Mouse (Mus musculus) left cerebral cortex, postnatal 36 days (tissue): ENCODE measurements around the gene Tpgs1. TPM values are rescaled to one million over a fixed set of nuclear protein-coding genes. Genes with fewer than 3 reads are reported as not detected.

ENCODE experiments used
- DNase-seq, 2 experiments: peaks; one replicate each; pipeline ENCODE4 v3.0.0; 2021 to 2022; ENCODE audit warnings: low spot score in 2 of 2, mixed read lengths in 1 of 2
- intact Hi-C: fragments of 180-260 bp; cut with DNase I; formaldehyde crosslinking; loops from one replicate; pipeline ENCODE4 v1.15.1; 2025
- total RNA-seq, 2 experiments: library from RNA; stranded (reverse); gene quantifications; 2 replicates each; pipeline ENCODE4 v1.2.3; 2021

The Tpgs1 gene
- total RNA-seq, 2 experiments from 2014 or later = 71.4 to 91.6 TPM

- no peak for DNase-seq
- intact Hi-C loops = no loop called here
Observed at GRCm38 (mm10) chr10:79706406-79707094, 37.4 kb downstream of the Tpgs1 start.

- intact Hi-C loops = no loop called here
- DNase-seq = no peak
Observed at GRCm38 (mm10) chr10:79707162-79707561, 38.0 kb downstream of the Tpgs1 start.

- DNase-seq = no peak
- intact Hi-C loops = no loop called here
Observed at GRCm38 (mm10) chr10:79707759-79708158, 38.6 kb downstream of the Tpgs1 start.

GRCm38 (mm10) chr10:79708668-79709067 lies 39.5 kb downstream of the Tpgs1 start:
- intact Hi-C loops = no loop called here
- DNase-seq = no peak

GRCm38 (mm10) chr10:79709307-79709706 lies 40.1 kb downstream of the Tpgs1 start:
- DNase-seq = no peak
- intact Hi-C loops = no loop called here

- intact Hi-C loops = no loop called here
- no peak for DNase-seq
Observed at GRCm38 (mm10) chr10:79712029-79712428, 42.9 kb downstream of the Tpgs1 start.

DNA sequence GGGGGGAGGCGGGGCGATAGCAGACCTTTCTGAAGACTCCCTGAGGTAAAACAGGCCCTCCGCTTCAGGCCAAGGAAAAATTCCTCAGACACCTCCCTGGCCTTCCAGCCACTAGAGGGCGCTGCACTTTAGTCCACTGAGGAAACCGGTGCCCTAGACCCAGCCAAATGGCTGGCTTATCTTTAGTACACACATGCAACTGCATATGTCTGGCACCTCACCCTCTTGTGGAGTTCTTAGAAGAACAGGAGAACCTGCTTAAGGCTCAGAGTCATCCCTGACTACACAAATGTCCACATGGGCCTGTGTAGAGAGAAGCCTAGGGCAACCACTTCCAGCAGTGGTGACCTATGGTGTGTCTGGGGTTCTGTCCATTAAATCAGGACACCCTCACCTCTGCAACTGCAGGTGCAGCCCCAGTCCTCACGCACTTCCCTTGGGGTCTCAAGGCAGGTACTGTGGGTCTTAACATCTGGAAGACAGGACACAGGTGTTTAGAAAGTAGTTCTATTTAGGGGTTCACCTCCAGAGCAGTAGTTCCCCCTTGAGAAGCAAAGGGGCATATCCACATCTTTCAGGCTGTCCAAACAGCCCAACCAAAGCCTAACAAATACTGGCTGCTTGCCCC lies 43.4 kb downstream of the Tpgs1 start:
- peak; percentile 69 to 77 for DNase-seq
- intact Hi-C loops = no loop called here

DNA sequence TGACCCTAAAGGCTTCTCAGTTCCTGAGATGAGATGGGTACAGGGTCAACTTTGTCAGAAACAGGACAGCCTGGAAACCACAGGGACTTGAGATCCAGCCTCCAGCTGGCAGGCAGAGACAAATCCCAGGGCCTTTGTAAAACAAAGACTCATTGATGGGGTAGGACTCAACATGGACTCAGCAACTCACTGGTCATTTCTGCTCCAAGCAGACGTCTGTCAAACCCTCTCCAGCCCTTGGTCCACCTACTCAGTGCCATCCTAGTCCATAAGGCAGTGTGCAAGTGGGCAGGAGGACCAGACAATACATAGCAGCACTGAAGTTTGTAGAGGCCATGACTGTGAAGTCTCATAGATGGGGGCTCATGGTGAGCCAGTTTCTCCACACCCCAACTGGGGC lies 44.0 kb downstream of the Tpgs1 start:
- intact Hi-C loops = no loop called here
- no peak for DNase-seq

DNA sequence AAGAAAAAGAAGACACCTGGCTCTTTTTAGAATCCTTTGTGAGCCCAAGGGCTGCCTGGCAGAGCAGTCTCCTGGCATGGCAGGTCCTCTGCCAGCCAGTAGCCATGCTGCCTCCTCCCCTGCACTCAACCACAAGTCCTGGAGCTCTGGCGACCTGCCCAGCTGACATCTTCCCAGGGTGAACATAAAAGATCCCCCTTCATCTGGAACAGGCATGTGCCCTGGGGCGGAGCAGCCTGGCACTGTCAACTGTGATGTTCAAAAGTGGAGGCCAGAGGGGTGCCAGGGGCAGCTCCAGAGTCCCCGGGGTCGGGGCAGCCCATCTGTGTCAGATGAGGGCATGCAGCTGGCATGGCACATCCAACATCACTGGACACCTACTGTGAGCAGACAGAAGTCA lies 45.8 kb downstream of the Tpgs1 start:
- no peak for DNase-seq
- intact Hi-C loops = no loop called here

DNA sequence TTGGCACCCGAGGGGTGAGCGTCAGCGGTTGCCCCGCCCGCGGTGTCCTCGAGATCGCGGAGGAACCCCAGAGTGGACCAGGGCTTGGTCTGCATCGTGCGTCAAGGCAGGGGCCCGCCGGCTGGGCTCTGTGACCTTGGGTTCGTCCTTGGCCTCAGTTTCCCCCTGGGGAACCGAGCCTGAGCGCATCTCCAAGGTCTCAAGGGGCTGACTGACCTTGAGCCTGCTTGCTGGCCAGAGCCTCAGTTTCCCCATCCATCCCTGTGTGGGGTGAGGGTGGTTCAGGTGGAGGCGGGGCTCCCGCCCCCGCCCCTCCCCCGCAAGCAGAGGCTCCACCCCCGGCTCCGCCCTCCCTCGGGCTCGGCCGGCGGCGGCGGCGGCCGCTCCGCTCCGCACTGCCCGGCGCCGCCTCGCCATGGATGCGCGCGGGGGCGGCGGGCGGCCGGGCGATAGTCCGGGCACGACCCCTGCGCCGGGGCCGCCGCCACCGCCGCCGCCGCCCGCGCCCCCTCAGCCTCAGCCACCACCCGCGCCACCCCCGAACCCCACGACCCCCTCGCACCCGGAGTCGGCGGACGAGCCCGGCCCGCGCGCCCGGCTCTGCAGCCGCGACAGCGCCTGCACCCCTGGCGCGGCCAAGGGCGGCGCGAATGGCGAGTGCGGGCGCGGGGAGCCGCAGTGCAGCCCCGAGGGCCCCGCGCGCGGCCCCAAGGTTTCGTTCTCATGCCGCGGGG lies 47.3 kb downstream of the Tpgs1 start, which contains the start of gene Hcn2:
Hcn2 (plus strand) TSS at position 381 of the 734 bp plus-strand sequence.
- no peak for DNase-seq
- intact Hi-C loops = no loop called here

DNA sequence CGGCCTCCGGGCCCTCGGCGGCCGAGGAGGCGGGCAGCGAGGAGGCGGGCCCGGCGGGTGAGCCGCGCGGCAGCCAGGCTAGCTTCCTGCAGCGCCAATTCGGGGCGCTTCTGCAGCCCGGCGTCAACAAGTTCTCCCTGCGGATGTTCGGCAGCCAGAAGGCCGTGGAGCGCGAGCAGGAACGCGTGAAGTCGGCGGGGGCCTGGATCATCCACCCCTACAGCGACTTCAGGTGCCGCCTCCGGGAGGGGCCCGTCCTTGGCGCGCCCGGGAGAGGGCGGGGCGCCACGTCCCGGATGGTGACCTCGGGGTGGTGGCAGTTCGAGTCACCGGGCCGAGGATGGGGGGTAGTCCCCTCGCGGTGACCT lies 47.8 kb downstream of the Tpgs1 start:
- intact Hi-C loops = no loop called here
- DNase-seq = peak; percentile 64 to 75

DNA sequence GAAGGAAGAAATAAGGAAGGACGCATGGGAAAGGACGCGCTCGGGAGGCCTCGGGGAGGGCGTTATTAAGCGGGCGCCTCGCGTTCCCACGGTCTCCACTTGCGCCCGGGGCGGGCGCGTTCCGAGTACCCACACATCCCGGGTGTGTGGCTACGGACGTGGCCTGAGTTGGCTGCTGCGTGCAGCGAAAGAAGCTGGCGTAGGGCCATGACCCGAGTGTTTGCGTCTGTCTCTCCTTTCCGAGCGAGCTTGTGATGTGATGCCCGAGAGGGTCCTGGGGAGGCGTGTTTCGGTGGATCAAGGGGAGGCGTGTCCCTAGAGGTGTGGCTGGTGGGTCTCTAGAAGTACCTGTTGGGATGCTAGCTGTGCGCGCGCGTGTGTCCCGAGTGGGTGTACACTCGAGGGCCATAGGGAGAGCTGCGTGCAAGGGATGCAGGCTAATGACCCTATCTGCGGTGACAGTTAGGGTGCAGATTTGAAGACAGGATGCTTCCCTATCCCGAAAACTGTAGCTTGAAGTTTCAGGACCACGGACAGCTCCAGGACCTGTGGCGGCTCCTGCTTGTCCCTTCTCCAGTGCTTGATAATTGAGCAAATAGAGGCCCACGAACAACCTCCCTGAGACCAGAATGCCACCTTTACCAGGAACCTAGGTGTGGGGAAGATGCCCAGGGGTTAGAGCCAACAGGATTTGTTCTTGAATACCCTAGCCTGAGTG lies 48.6 kb downstream of the Tpgs1 start:
- no peak for DNase-seq
- intact Hi-C loops = no loop called here

- intact Hi-C loops = no loop called here
- DNase-seq = no peak
Observed at GRCm38 (mm10) chr10:79721089-79721488, 51.9 kb downstream of the Tpgs1 start.

DNA sequence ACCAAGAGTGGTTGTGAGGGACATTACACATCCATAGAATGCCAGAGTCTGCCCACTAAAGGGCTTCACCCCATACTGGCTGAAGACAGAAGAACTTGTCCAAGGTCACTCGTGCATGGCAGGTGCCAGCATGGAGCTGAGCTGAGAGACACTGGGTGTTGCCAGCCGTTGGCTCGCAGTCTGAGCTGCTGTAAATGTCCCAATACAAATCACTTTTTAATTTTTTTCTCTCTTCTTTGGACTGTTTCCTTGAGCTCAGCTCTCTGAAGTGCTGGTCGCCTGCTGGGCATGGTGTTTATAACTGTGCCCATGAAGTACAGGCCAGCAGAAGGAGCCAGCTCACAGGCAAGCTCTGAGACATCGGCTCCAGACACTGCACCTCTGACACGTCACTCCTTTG lies 53.9 kb downstream of the Tpgs1 start:
- no peak for DNase-seq
- intact Hi-C loops = no loop called here

DNA sequence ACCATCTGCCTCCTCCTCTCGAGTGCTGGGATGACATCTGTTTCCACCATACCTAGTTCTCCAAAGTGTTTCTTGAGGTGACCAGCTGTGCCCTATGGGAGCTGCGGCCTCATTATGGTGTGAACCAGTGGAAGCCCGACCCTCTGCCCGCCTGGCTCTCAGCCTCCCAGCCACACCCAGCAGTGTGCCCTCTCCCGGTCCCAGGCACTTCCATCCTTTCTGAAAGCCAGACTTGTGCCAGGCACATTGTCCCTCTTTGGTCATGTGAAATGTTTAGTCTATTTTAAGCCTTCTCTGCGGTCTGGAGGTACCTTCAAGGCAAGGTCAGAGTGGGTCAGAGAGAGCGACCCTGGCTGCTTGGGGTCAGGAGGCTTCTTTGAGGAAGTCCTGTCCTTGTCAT lies 54.5 kb downstream of the Tpgs1 start:
- intact Hi-C loops = no loop called here
- DNase-seq = no peak

Other genes starting within 250 kb of the Tpgs1 start
- gene Vmn2r83, start 200.6 kb upstream of the Tpgs1 start, total RNA-seq = not detected
- 1 to 10 TPM; 3.1 to 3.7 TPM for gene Plpp2, start 135.6 kb upstream of the Tpgs1 start, total RNA-seq
- 10 to 100 TPM; 41.9 to 55.9 TPM for gene Mier2, start 114.2 kb upstream of the Tpgs1 start, total RNA-seq
- 1 to 10 TPM; 1.1 to 1.3 TPM for gene Theg, start 82.0 kb upstream of the Tpgs1 start, total RNA-seq
- gene C2cd4c, start 55.3 kb upstream of the Tpgs1 start, total RNA-seq = 10 to 100 TPM; 15.7 to 16.3 TPM
- gene Shc2, start 31.5 kb upstream of the Tpgs1 start, total RNA-seq = 10 to 100 TPM; 43.7 to 52.3 TPM
- under 1 TPM; 0.25 to 0.63 TPM for gene Odf3l2, start 23.6 kb upstream of the Tpgs1 start, total RNA-seq
- not detected for gene Madcam1, start 4.8 kb upstream of the Tpgs1 start, total RNA-seq
- 10 to 100 TPM; 76.2 to 90.0 TPM for gene Cdc34, start 12.8 kb downstream of the Tpgs1 start, total RNA-seq
- gene Gzmm, start 19.7 kb downstream of the Tpgs1 start, total RNA-seq = 1 to 10 TPM; 1.8 to 2.0 TPM
- gene Bsg, start 35.1 kb downstream of the Tpgs1 start, total RNA-seq = 100 to 1,000 TPM; 593 to 646 TPM
- gene Hcn2, start 47.3 kb downstream of the Tpgs1 start, total RNA-seq = 100 to 1,000 TPM; 128 to 152 TPM
- 10 to 100 TPM; 44.9 to 49.7 TPM for gene Polrmt, start 77.2 kb downstream of the Tpgs1 start, total RNA-seq
- gene Fgf22, start 85.7 kb downstream of the Tpgs1 start, total RNA-seq = 1 to 10 TPM; 4.0 to 4.7 TPM
- 100 to 1,000 TPM in 1 of 2 experiments, 10 to 100 TPM in 1; 92.7 to 104 TPM for gene Rnf126, start 97.6 kb downstream of the Tpgs1 start, total RNA-seq
- gene Fstl3, start 107.9 kb downstream of the Tpgs1 start, total RNA-seq = 1 to 10 TPM; 2.8 to 3.6 TPM
- under 1 TPM; 0.74 to 0.79 TPM for gene Prss57, start 121.6 kb downstream of the Tpgs1 start, total RNA-seq
- gene Palm, start 124.2 kb downstream of the Tpgs1 start, total RNA-seq = 100 to 1,000 TPM; 321 to 357 TPM
- gene Misp, start 151.6 kb downstream of the Tpgs1 start, total RNA-seq = 1 to 10 TPM in 1 of 2 experiments, not detected in 1; 1.7 TPM
- gene Ptbp1, start 185.1 kb downstream of the Tpgs1 start, total RNA-seq = 10 to 100 TPM; 40.2 to 51.9 TPM
- 1 to 10 TPM; 2.2 to 2.4 TPM for gene Prtn3, start 205.1 kb downstream of the Tpgs1 start, total RNA-seq
- 10 to 100 TPM; 50.4 to 57.1 TPM for gene Plppr3, start 205.3 kb downstream of the Tpgs1 start, total RNA-seq
- not detected for gene Elane, start 216.9 kb downstream of the Tpgs1 start, total RNA-seq
- not detected for gene Cfd, start 221.5 kb downstream of the Tpgs1 start, total RNA-seq
- 10 to 100 TPM; 53.2 to 60.6 TPM for gene Med16, start 239.6 kb downstream of the Tpgs1 start, total RNA-seq
- not detected for gene Gm26602, start 241.5 kb downstream of the Tpgs1 start, total RNA-seq
- 1 to 10 TPM; 6.7 to 8.2 TPM for gene Kiss1r, start 247.6 kb downstream of the Tpgs1 start, total RNA-seq